Mouse (Mus musculus) Patski (cell line): ENCODE data around the gene 1700010B08Rik. TPM values are rescaled to one million over a fixed set of nuclear protein-coding genes. Genes with fewer than 3 reads are reported as not detected.
"Not testable (repeated sequence)": the region's sequence is repeated elsewhere in the genome, so short reads cannot be mapped to it uniquely, and the experiment has no call there.

Experiments
- ATAC-seq: fragments of 100-300 bp; one replicate; pipeline ENCODE4 v1.8.0; 2021
- CTCF ChIA-PET: fragments of 350-600 bp; sonication (Branson Sonifier 250); formaldehyde crosslinking; loops from one replicate; lab custom pipeline; 2022; ENCODE audit warnings: inconsistent platforms; lab: Charles Lee
- POLR2A ChIA-PET: fragments of 350-600 bp; sonication (Branson Sonifier 250); formaldehyde crosslinking; loops from one replicate; lab custom pipeline; 2022; ENCODE audit warnings: antibody characterized with exemption, inconsistent platforms; lab: Charles Lee
- DNase-seq: peaks from one replicate; pipeline ENCODE4 v3.0.0-alpha.2; 2011; ENCODE audit warnings: low read depth, low spot score
- H3K27me3 ChIP-seq: fragments of 371-371 bp; one replicate; pipeline ENCODE4 v1.5.1; 2021
- CTCF ChIP-seq: fragments of 100-300 bp; IDR thresholded peaks from one replicate; pipeline ENCODE4 v1.5.1; 2021
- in situ Hi-C: fragments of 300-500 bp; cut with MboI; formaldehyde crosslinking; loops from 3 replicates; pipeline ENCODE4 v1.11.1; 2018; ENCODE audit warnings: low pct_unique_long_range_greater_than_20kb, mixed read lengths
- polyA plus RNA-seq: library from polyadenylated mRNA; unstranded; gene quantifications from one replicate; pipeline ENCODE4 v1.2.3, GENCODE M21; 2021

The 1700010B08Rik gene
- polyA plus RNA-seq, result not detected

- H3K27me3 ChIP-seq, in situ Hi-C loops, CTCF ChIA-PET, POLR2A ChIA-PET, DNase-seq, ATAC-seq: not testable (repeated sequence)
Observed at GRCm38 (mm10) chr2:173719115-173719514, at the start of gene 1700010B08Rik. 1700010B08Rik (plus strand) TSS chr2:173719415.

GRCm38 (mm10) chr2:173672328-173672896 is 46.8 kb upstream of the 1700010B08Rik start:
- no peaks in the 10 kb centered on the region for H3K27me3 ChIP-seq
- DNase-seq (no peak), ATAC-seq (no peak)
- ChIA-PET CTCF (no interaction called here), POLR2A (no interaction called here)
- in situ Hi-C loops, result no loop called here
- no peak for TF ChIP-seq CTCF

- DNase-seq, result no peak
- in situ Hi-C loops, result no loop called here
- no peaks in the 10 kb centered on the region for H3K27me3 ChIP-seq
- ChIA-PET POLR2A (no interaction called here), CTCF (interaction anchor here (1.3 kb wide), 1 partner anchor 11 kb away, joined by 4 read pairs; no protein-coding TSS in a partner anchor)
- TF ChIP-seq CTCF, result no peak
- no peak for ATAC-seq
Observed at GRCm38 (mm10) chr2:173673469-173673868, 45.7 kb upstream of the 1700010B08Rik start.

GRCm38 (mm10) chr2:173678593-173678992 is 40.6 kb upstream of the 1700010B08Rik start:
- in situ Hi-C loops, result no loop called here
- POLR2A ChIA-PET, result interaction anchor here (0.5 kb wide), 1 partner anchor 44 kb away, joined by 4 read pairs; no protein-coding TSS in a partner anchor
- no peak for DNase-seq
- no peak for ATAC-seq
- TF ChIP-seq CTCF, result no peak
- CTCF ChIA-PET, result interaction anchor here (2.7 kb wide), 1 partner anchor 8 kb away, joined by 7 read pairs; no protein-coding TSS in a partner anchor
- no peaks in the 10 kb centered on the region for H3K27me3 ChIP-seq

- ATAC-seq, result no peak
Observed at GRCm38 (mm10) chr2:173679217-173679616, 40.0 kb upstream of the 1700010B08Rik start.

GRCm38 (mm10) chr2:173680153-173680552 is 39.1 kb upstream of the 1700010B08Rik start:
- no peak for DNase-seq
- ChIA-PET CTCF (interaction anchor here (1.4 to 2.7 kb wide), 2 partner anchors 8 to 10 kb away, joined by 4 to 7 read pairs; no protein-coding TSS in a partner anchor), POLR2A (no interaction called here)
- ATAC-seq, result no peak
- no peak for TF ChIP-seq CTCF
- no peaks in the 10 kb centered on the region for H3K27me3 ChIP-seq
- in situ Hi-C loops, result no loop called here

More at GRCm38 (mm10) chr2:173679217-173679616, 40.0 kb upstream of the 1700010B08Rik start:
- in situ Hi-C loops, result no loop called here
- no peak for DNase-seq
- POLR2A ChIA-PET, result interaction anchor here (0.5 kb wide), 1 partner anchor 43 kb away, joined by 4 read pairs; no protein-coding TSS in a partner anchor
- TF ChIP-seq CTCF, result no peak
- CTCF ChIA-PET, result interaction anchor here (1.4 to 2.7 kb wide), 2 partner anchors 9 kb away, joined by 4 to 7 read pairs; no protein-coding TSS in a partner anchor
- no peaks in the 10 kb centered on the region for H3K27me3 ChIP-seq

DNA sequence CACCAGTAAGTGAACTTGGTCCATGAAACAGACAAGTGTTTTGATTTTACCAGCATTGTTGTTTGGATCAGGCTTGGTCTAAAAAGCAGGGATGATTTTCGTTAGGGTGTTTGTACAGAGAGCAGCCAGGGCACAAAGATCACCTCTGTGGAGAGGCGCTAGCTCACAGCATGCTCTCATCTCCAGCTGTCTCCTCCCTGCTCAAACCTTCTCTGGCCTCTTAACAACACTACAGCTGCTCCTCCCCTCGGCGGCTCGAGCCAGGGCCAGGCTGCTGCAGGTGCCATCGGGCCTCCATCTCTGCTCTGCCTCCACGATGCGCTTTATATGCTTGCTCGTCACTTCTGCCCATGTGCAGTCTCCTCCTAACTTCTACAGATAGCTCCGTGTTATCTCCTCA is 36.4 kb upstream of the 1700010B08Rik start:
- TF ChIP-seq CTCF, result no peak
- CTCF ChIA-PET, result no interaction called here
- in situ Hi-C loops, result no loop called here
- DNase-seq, result no peak
- H3K27me3 ChIP-seq, result no peaks in the 10 kb centered on the region
- POLR2A ChIA-PET, result no interaction called here
- ATAC-seq, result no peak

DNA sequence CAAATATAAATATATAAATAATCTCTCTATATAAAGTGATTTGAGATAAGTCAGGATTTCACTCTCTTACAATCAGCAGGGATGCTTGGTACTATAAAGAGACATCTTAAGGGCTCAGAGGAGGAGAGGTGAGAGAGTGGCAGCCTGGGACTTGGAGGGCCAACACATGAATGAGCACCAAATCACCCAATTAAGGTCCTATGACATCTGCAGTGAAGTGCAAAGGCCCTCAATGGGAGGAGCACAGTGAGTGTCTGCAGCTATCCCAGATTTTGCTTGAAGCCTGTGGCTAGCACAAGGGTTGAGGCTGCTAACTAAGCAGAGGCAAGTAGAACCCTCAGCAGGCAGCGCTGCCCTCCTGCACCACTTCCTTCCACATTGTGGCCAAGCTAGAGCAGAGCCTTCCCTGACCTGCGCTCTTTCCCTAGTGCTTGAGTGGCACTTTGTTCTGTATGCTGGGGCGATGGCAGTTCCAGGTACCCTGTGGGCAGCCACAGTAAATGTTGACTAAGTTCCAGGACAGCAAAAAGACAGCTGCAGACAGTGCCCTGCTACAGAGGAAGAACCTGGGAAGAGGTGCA is 33.3 kb upstream of the 1700010B08Rik start:
- DNase-seq, result no peak
- ChIA-PET POLR2A (no interaction called here), CTCF (no interaction called here)
- no peak for TF ChIP-seq CTCF
- H3K27me3 ChIP-seq, result no peaks in the 10 kb centered on the region
- peak; percentile 17 for ATAC-seq
- in situ Hi-C loops, result no loop called here

GRCm38 (mm10) chr2:173687363-173687762 is 31.9 kb upstream of the 1700010B08Rik start:
- no peaks in the 10 kb centered on the region for H3K27me3 ChIP-seq
- ATAC-seq, result no peak
- no peak for DNase-seq
- CTCF ChIA-PET, result interaction anchor here (1.1 to 2.1 kb wide), 3 partner anchors 9 to 15 kb away, joined by 3 to 9 read pairs (median 3); no protein-coding TSS in a partner anchor
- in situ Hi-C loops, result no loop called here
- POLR2A ChIA-PET, result no interaction called here
- TF ChIP-seq CTCF, result no peak

GRCm38 (mm10) chr2:173689835-173690234 is 29.4 kb upstream of the 1700010B08Rik start:
- ATAC-seq (no peak), DNase-seq (no peak)
- in situ Hi-C loops, result no loop called here

DNA sequence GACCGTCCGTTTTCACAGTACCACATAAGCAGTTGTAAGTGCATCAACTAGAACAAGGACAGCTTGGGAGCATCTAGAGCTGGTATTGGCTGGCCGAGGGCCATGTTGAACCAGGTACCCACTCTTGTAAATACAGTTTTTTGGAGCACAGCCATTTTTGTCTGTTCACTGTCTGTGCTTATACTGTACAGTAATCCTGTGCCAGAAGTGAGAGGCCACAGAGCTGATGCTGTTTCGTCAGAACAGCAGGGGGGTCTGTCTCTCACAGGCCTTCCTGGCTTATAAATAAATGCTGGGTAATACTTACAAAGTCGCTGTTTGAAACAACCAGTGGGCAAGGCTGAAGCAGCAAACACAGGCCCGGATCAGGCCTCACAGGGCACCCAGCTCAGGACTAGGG is 27.5 kb upstream of the 1700010B08Rik start:
- no peaks in the 10 kb centered on the region for H3K27me3 ChIP-seq
- TF ChIP-seq CTCF, result no peak
- DNase-seq (no peak), ATAC-seq (no peak)
- CTCF ChIA-PET, result interaction anchor here (0.8 kb wide), 1 partner anchor 20 kb away, joined by 3 read pairs; no protein-coding TSS in a partner anchor
- in situ Hi-C loops, result no loop called here
- POLR2A ChIA-PET, result no interaction called here

More at GRCm38 (mm10) chr2:173689835-173690234, 29.4 kb upstream of the 1700010B08Rik start:
- CTCF ChIA-PET, result interaction anchor here (1.3 to 1.9 kb wide), 2 partner anchors 24 to 38 kb away, joined by 4 to 5 read pairs; no protein-coding TSS in a partner anchor
- no peaks in the 10 kb centered on the region for H3K27me3 ChIP-seq
- no peak for TF ChIP-seq CTCF
- POLR2A ChIA-PET, result no interaction called here
